Mouse (Mus musculus): ENCODE measurements around the gene Radil. TPM values are rescaled to one million over a fixed set of nuclear protein-coding genes. Genes with fewer than 3 reads are reported as not detected.
A peak's percentile ranks its signal among the peaks of the same experiment; 100 is the strongest.

The Radil gene
- not detected in 2 replicates for total RNA-seq (2012; rRNA removed)
- not detected in 2 replicates for total RNA-seq (2014; rRNA removed)
- not detected in 2 replicates for polyA plus RNA-seq (2012; ENCODE audit: insufficient read length, low read depth)

- H3K27me3 ChIP-seq (replicated peaks) = no peaks in the 10 kb centered on the region
- H3K9ac ChIP-seq (ENCODE audit: insufficient read depth, low read depth) = no peak within 1 kb of the TSS
- dilution Hi-C loops (cut with MboI; ENCODE audit: extremely low pct_ligation_motif_present, extremely low pct_unique_long_range_greater_than_20kb, low sequenced_read_pairs) (no loop called here), in situ Hi-C loops (cut with MboI; ENCODE audit: low pct_ligation_motif_present, low pct_unique_long_range_greater_than_20kb, low sequenced_read_pairs) (no loop called here)
- peaks cover 15% of the 10 kb centered on the region for H3K9me3 ChIP-seq (replicated peaks; ENCODE audit: low read length)
- H3K4me2 ChIP-seq (ENCODE audit: insufficient read depth, low read depth, poor library complexity, severe bottlenecking) = no peak within 1 kb of the TSS
- TF ChIP-seq GABPA (IDR thresholded peaks at IDR 0.05; ENCODE audit: insufficient replicate concordance, low read depth, low read length) = no peak
- 0 out of 4 replicates have a peak, but pooled peaks of 1 of the 2 experiments have one; percentile 9 for TF ChIP-seq CTCF (conservative IDR thresholded peaks at IDR 0.05 in 1 of 2, IDR thresholded peaks at IDR 0.05 in 1 of 2; ENCODE audit: low read depth in 2 of 2, low read length in 2 of 2)
- TF ChIP-seq ZMIZ1 (IDR thresholded peaks at IDR 0.05; ENCODE audit: low read depth, low read length) = no peak
- TF ChIP-seq TCF12 (IDR thresholded peaks at IDR 0.05; ENCODE audit: low read depth, low read length) = no peak
- H3K4me1 ChIP-seq (ENCODE audit: control insufficient read depth in 1 of 2, insufficient read depth in 2 of 2) = no peaks in the 10 kb centered on the region
- no peaks in the 10 kb centered on the region for H3K36me3 ChIP-seq (replicated peaks in 1 of 2; ENCODE audit: control insufficient read depth in 1 of 2, insufficient read depth in 1 of 2, low read length in 1 of 2)
- no peak within 1 kb of the TSS for H3K4me3 ChIP-seq (replicated peaks in 1 of 3; ENCODE audit: low read depth in 2 of 3, low read length in 2 of 3, poor library complexity in 1 of 3)
- H3K79me2 ChIP-seq (replicated peaks; ENCODE audit: control insufficient read depth, extremely low read depth, insufficient read depth, poor library complexity, severe bottlenecking) = no peaks in the 10 kb centered on the region
- DNase-seq (ENCODE audit: extremely low read depth) = peak; percentile 12
- no peak within 1 kb of the TSS for H3K27ac ChIP-seq (ENCODE audit: insufficient read depth, low read depth)
Observed at GRCm38 (mm10) chr5:142550706-142551652, at the start of gene Radil. Radil (minus strand) TSS chr5:142551098.

- Histone ChIP-seq H3K9ac (ENCODE audit: insufficient read depth, low read depth) (no peak overlapping the region), H3K9me3 (replicated peaks; ENCODE audit: low read length) (no peaks in the 10 kb centered on the region), H3K36me3 (replicated peaks in 1 of 2; ENCODE audit: control insufficient read depth in 1 of 2, insufficient read depth in 1 of 2, low read length in 1 of 2) (no peaks in the 10 kb centered on the region), H3K4me1 (ENCODE audit: control insufficient read depth in 1 of 2, insufficient read depth in 2 of 2) (peaks cover 6 to 9% of the 10 kb centered on the region in 2 experiments), H3K79me2 (replicated peaks; ENCODE audit: control insufficient read depth, extremely low read depth, insufficient read depth, poor library complexity, severe bottlenecking) (no peaks in the 10 kb centered on the region), H3K4me3 (replicated peaks in 1 of 3; ENCODE audit: low read depth in 2 of 3, low read length in 2 of 3, poor library complexity in 1 of 3) (no peak overlapping the region), H3K27ac (ENCODE audit: insufficient read depth, low read depth) (no peak overlapping the region), H3K27me3 (replicated peaks) (peaks cover 34% of the 10 kb centered on the region), H3K4me2 (ENCODE audit: insufficient read depth, low read depth, poor library complexity, severe bottlenecking) (no peak overlapping the region)
- no peak for DNase-seq (ENCODE audit: extremely low read depth)
- in situ Hi-C loops (cut with MboI; ENCODE audit: low pct_ligation_motif_present, low pct_unique_long_range_greater_than_20kb, low sequenced_read_pairs) (loop anchor here (25.0 kb wide), 1 partner anchor 114 kb away; no protein-coding TSS in a partner anchor), dilution Hi-C loops (cut with MboI; ENCODE audit: extremely low pct_ligation_motif_present, extremely low pct_unique_long_range_greater_than_20kb, low sequenced_read_pairs) (no loop called here)
- TF ChIP-seq CTCF (conservative IDR thresholded peaks at IDR 0.05 in 1 of 2, IDR thresholded peaks at IDR 0.05 in 1 of 2; ENCODE audit: low read depth in 2 of 2, low read length in 2 of 2) (no peak), MAZ (IDR thresholded peaks at IDR 0.05; ENCODE audit: low read depth, low read length) (no peak), ZNF384 (IDR thresholded peaks at IDR 0.05; ENCODE audit: low read depth, low read length) (no peak), TBP (conservative IDR thresholded peaks at IDR 0.05; ENCODE audit: low read depth, low read length) (no peak), ZMIZ1 (IDR thresholded peaks at IDR 0.05; ENCODE audit: low read depth, low read length) (no peak), MEF2A (IDR thresholded peaks at IDR 0.05; ENCODE audit: borderline replicate concordance, low read depth, low read length) (no peak), IRF4 (IDR thresholded peaks at IDR 0.05; ENCODE audit: low read depth, low read length) (no peak), ELF1 (IDR thresholded peaks at IDR 0.05; ENCODE audit: low read depth, low read length) (no peak), SMC3 (IDR thresholded peaks at IDR 0.05; ENCODE audit: low read depth, low read length) (no peak), ZC3H11A (IDR thresholded peaks at IDR 0.05; ENCODE audit: low read depth, low read length) (no peak), USF2 (conservative IDR thresholded peaks at IDR 0.05; ENCODE audit: low read depth, low read length) (no peak), RAD21 (IDR thresholded peaks at IDR 0.05; ENCODE audit: low read depth, low read length) (no peak), TCF12 (IDR thresholded peaks at IDR 0.05; ENCODE audit: low read depth, low read length) (no peak)
Observed at GRCm38 (mm10) chr5:142597648-142598390, 46.9 kb upstream of the Radil start.
